Mouse (Mus musculus) testis, postnatal 10 days (tissue): ENCODE results near the gene Exoc2.

Source experiments
- DNase-seq: peaks from one replicate; pipeline ENCODE4 v3.0.0; 2021; ENCODE audit warnings: low spot score

Gene Exoc2

DNA sequence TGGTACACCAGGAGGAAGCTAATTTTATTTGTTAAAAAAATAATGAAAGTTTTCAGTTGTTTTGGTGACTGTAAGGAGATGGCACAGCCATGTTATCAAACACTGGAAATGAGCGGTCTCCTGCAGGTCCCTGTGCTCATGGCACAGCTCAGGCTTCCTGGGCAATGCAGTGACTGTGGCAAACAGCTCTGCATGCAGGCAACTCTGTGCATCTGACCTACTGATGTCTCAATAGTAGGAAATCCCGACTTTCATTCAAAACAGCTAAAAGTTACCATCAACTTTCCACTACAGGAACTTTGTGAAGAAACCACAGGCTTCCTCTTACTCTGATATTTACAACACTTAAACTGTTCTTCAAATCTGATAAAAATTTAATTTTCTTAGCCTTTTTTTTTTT lies 154.0 kb downstream of the Exoc2 start:
- DNase-seq = no peak

DNA sequence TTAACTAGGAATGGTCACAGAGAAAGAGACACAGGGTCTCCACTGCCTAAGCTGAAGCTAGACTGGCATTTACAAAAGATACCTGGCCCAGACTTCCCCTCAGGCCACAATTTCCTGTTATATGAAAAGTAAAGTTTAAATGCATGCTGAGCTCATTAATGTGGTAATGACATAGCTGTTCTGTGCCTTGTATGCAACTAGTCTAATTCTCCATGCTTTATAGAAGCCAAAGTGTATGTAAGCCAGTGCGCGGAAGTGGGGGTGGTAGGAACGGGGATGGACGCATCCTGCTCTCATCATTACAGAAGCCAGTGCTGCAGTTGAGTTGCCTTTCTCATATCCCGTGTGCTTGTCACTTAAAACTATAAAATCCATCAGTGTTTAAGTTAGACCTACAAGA lies 156.5 kb downstream of the Exoc2 start:
- DNase-seq = no peak

DNA sequence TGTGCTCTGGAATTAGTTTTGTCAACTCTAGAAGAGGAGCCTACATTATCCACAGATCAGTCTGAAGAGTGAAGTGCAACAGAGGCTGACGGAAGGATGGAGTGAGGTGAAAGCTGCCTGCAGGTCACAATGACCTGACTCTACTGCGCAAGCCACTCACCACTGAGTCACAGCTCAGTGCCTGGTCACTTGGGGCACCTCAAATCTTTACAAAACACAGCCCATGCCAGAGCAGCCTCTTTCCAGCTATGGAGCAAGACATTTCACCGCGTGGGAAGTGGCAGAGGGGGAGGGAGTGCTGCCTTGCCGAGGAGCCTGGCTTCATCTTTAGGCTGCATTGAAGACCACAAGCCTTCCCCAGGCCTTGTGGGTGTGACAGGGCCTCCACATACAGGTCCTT lies 159.6 kb downstream of the Exoc2 start:
- no peak for DNase-seq

- no peak for DNase-seq
Measured at GRCm38 (mm10) chr13:30813464-30813863, 160.4 kb downstream of the Exoc2 start.

- no peak for DNase-seq
Measured at GRCm38 (mm10) chr13:30809240-30809639, 164.7 kb downstream of the Exoc2 start.

GRCm38 (mm10) chr13:30802336-30802955 lies 171.4 kb downstream of the Exoc2 start:
- no peak for DNase-seq

- DNase-seq = no peak
Measured at GRCm38 (mm10) chr13:30801886-30802285, 172.0 kb downstream of the Exoc2 start.

DNA sequence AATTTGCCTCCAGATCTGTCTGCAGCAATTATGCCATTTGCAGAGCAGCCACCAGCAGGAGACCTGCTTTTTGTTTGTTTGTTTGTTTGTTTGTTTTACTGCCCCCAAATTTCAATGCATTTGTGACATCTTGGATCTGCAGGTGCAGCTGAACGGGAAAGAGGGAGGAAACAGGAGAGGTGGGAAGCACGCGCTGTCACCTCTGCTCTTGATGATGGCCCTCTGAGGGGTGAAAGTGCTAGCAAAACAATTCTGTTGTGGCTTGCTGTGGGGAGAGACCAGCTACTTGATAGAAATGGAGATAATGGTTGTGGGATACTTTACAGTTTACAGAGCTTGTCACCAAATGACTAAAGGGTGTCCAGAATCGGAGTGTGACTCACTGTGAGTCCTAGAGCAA lies 177.9 kb downstream of the Exoc2 start:
- DNase-seq = no peak

DNA sequence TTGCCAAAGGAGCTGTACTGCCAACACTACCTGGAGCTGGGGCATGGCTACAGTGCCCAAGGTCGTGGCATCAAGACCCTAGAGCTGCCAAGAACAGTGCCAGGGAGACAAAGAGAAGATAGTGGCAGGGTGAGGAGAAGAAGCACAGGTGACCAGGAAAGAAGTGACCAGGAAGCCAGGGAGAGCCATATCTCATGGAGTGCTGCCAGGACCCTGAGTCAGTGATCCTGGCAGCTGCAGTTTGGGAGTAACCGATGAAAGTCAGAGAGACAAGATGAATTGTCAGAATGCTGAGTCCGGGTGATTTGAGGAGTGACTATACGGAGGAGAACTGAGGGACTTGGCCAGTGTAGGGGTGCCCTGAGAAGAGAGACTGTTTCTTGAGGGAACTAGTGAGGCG lies 180.3 kb downstream of the Exoc2 start:
- no peak for DNase-seq

DNA sequence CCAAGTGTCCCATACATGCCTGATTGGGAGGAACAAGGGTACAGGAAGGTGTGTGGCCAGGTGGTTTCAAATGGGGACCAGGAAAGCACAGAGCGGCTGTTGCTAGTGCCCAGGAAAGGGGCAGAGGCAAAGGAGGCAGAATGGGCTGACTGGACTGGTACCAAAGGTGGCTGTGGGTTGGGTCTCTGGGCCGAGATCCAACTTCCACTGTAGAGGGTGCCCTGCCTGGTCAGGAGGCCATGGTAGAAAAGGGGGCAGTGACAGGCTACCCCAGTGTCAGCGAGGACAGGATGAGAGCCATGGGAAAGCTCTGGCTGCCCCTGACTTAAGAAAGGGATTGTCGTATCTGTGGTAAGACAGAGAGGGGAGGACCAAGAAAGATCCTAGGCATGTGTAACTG lies 180.7 kb downstream of the Exoc2 start:
- no peak for DNase-seq

DNA sequence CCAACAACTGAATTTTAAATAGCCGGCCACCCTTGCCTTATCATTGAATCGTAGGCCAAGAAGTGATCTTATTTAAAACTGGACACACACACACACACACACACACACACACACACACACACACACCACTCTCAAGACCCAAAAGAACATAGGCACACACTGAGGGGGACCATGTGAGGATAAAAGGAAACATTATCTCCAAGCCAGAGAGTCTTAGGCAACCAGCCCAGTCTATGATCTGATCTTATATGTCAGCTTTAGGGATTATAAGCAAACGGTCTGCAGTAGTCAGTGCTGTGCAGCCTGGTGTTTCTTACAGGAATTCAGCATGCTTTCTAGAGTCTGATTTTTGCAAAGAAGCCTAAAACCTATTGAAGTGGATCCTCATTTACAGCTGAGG lies 181.2 kb downstream of the Exoc2 start:
- DNase-seq = no peak

- DNase-seq = no peak
Measured at GRCm38 (mm10) chr13:30792308-30792707, 181.6 kb downstream of the Exoc2 start.

- DNase-seq = no peak
Measured at GRCm38 (mm10) chr13:30790016-30790415, 183.9 kb downstream of the Exoc2 start.

DNA sequence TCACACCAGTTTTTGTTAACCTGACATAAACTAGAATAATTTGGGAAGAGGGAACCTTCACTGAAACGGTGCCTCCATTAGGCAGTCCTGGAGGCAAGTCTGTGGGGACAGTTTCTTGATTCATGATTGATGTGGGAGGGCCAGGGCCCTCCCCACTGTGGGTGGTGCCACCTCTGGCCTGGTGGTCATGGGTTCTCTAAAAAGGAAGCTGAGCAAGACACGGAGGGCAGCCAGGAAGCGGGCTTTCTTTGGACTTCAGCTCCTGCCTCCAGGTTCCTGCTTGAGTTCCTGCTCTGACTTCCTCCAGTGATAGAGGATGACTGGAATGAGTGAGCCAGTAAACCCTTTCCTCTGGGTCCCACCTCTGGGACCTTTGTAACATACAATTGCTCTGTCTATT lies 185.5 kb downstream of the Exoc2 start:
- DNase-seq = no peak

- DNase-seq = no peak
Measured at GRCm38 (mm10) chr13:30787960-30788359, 185.9 kb downstream of the Exoc2 start.

GRCm38 (mm10) chr13:30787556-30787955 lies 186.3 kb downstream of the Exoc2 start:
- DNase-seq = no peak

- DNase-seq = no peak
Measured at GRCm38 (mm10) chr13:30787036-30787320, 186.9 kb downstream of the Exoc2 start.

- no peak for DNase-seq
Measured at GRCm38 (mm10) chr13:30786235-30787035, 187.5 kb downstream of the Exoc2 start.

GRCm38 (mm10) chr13:30785423-30786040 lies 188.4 kb downstream of the Exoc2 start:
- no peak for DNase-seq

DNA sequence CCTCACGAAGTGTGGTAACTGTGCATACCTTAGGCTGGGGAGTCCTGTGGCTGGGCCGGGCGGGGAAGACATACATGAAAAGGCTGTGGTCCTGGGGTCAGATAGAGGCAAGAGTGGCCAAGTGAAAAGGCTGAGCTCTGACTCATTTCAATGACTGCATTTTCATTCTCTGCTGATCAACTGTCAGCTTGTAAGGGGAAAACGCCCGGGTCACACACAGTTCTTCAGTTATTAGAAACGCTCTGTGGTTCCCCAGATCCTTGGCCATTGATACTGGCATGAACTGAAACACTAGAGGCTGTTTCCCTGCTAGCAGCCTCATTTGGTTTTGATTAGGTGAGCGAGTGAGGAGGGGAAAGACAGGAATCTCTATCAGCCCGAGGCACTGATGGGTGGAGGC lies 191.5 kb downstream of the Exoc2 start:
- no peak for DNase-seq

- DNase-seq = no peak
Measured at GRCm38 (mm10) chr13:30781905-30782304, 192.0 kb downstream of the Exoc2 start.

- DNase-seq = no peak
Measured at GRCm38 (mm10) chr13:30777678-30778179, 196.2 kb downstream of the Exoc2 start.

DNA sequence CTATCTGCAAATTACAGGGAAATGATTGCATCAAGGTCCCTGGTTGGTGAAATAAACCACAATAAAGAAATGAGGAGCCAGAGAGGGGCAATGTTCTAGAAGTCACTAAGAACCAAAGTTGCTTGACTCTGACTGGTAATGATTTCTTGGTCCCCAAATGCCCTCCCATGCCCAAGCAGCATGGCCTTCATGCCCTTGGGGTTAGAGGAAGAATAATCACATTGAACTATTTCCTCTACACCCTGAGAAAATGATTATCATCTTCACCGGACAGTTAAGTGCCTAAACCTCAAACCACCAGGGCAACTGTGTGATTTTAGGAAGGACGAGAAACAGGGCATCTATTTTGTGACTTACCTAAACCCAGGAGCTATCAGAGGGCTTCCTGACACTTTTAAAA lies 197.9 kb downstream of the Exoc2 start:
- DNase-seq = no peak
